Mouse (Mus musculus) frontal cortex, postnatal 36 days (tissue): ENCODE data around the gene Pnpla1.
A peak's percentile ranks its signal among the peaks of the same experiment; 100 is the strongest.

Source experiments
- DNase-seq, 2 experiments: peaks; one replicate each; pipeline ENCODE4 v3.0.0; 2022; ENCODE audit warnings: low spot score in 2 of 2

The Pnpla1 gene

DNA sequence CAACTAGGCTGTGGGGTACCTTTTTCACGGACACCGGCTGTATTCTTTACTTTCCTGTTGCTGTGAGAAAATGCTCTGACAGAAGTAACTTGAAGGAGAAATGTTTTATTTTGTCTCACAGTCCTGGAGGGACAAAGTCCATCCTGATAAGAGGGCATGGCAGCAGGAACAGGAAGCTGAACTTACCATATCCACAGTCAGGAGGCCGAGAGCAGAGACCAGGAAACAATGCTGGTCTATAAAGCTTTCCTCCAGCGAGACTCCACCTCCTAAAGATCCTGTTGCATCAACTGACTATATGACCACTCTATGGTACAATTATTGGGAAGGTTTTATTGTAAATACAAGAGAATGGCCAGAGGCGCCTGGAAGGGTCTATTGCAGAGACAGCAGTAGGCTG, 14.5 kb upstream of the Pnpla1 start:
- DNase-seq: no peak

DNA sequence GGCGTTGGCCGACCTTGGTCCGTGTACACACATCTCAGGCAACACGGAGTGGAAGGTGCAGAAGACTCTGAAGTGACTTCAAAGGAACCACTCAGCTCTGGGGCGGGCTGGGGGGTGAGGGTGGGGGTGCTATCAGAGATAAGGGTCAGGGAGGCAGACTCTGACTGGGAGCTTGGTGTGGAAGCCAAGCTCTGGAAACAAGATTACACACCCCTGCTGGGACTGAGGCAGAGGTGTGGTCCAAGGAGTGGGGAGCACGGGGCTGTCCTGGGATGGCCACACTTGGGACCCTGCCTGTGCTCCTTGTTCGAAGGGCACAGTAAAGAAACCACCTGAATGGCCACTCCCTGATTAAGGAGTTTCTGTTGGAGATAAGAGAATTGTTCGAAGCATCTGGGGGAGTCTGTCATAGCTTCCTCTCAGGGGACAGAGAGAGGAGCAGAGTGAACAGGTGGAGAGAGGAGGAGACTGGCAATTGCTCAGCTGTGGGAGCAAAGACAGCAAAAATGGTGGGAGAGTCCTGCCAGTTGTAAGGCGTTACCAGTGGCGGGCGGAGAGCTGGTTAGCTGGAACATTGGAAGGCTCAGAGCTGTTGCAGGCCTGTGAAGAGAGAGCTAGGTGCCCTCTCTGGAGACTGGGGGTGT, 11.1 kb upstream of the Pnpla1 start:
- no peak for DNase-seq

DNA sequence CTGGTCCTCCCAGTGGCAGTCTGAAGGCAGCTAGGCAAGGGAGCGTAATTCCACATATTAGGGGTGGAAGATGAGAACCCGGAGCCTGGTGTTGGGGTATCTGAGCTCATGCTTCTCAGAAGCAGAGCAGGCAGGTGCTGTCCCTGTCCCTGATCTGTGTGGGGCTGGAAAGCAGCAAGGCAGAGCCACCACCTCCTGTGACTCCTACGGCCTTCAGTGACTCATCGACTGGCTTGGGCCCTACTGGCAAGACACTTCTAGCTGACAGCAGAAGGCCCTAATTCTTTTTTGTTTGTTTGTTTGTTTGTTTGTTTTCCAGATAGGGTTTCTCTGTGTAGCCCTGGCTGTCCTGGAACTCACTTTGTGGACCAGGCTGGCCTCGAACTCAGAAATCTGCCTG, 7.7 kb upstream of the Pnpla1 start:
- no peak for DNase-seq

DNA sequence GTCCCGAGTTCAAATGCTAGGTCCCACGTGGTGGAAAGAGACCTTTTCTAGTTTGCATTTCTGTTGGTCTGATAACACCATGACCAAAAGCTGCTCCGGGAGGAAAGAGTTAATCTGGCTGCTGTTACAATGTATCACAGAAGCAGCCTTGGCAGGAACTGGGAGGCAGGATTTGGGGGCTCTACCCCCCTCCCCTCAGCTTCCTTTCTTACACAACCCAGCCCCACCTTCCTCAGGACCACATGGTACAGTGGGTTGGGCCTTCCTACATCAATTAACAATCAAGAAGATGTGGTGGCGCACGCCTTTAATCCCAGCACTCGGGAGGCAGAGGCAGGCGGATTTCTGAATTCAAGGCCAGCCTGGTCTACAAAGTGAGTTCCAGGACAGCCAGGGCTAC, 3.8 kb upstream of the Pnpla1 start:
- no peak for DNase-seq

DNA sequence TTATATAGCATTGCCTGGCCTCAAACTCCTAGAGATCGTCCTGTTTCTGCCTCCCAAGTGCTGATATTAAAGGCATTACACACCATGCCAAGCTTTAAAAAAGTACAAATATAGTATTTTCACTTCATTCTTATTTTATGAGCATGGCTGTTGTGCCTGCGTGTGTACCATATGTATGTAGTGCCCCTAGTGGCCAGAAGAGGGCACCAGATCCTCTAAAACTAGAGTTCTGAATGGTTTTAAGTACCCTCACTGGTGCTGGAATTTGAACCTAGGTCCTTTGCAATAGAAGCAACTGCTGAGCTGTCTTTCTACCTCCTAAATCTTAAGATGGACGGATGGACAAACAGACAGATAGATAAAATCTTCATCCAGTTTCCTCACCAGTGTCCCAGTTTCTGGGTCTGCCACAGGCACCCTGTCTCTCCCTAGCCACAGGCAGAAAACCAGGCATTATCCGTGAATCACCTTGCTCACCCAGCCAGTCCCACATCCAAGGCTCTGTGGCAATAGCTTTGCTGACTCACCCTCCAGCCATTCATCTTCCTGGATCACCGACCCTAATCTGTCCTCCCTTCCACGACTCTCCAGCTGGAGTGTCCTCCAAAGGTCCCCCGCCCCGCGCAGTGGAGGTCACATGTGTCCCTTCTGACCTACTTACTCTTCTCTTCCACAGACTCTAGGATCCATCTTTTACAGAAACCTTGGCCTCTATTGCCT, 2.9 kb upstream of the Pnpla1 start:
- no peak for DNase-seq

DNA sequence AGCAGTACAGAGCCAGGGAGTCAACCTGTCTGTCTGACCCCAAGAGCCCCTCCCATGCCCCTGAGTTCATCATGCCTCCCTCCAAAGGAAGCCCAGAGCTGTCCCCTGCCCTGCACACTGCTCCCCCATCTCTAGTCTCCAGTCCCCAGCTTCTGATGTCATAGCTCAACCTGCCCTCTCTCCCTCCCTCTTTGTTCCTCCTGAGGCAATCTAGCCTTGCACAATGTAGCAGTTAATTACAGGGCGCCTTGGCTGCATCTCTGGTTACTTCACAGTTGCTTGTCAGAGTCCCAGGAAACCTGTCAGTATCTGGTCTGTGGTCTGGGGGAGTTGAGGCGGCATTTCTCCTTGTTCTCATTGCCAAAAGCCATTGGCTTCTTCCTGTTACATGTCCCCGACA, 2.2 kb upstream of the Pnpla1 start:
- no peak for DNase-seq

DNA sequence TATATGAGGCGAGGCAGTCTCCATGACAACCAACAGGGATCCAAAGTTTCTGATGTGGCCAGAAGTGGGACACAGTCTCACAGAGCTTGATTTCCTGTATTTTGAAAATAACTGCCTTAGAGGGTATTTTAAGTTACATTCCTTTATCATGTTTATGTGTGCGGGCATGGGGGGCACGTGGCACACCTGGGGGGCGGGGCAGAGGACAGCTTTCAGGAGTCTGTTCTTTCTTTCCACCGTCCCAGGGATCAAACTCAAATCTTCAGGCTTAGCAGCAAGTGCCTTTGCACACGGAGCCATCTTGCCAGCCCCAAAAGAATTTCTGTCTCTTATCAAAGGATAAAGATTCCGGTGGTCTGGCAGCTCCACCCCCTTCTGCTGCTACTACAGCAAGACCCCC, 5.7 kb downstream of the Pnpla1 start:
- no peak for DNase-seq

DNA sequence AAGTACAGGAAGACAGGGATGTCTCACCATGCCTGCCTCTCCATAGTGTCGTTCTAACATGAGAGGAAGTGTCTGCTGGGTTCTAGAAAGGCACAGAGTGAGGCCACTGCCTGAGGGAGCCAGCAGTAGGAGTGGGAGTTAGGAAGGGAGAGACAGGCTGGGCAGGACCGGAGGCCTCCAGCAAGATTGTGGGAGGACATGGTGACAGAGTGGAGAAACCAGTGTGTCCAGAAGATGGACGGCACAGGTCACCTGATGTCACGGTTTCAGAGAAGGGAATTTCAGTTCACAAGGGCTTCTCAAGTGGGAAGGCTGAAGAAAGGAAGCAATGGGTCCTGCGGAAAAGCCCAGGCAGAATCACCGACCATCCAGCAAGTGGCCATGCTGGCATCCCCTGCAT, 6.3 kb downstream of the Pnpla1 start:
- no peak for DNase-seq

DNA sequence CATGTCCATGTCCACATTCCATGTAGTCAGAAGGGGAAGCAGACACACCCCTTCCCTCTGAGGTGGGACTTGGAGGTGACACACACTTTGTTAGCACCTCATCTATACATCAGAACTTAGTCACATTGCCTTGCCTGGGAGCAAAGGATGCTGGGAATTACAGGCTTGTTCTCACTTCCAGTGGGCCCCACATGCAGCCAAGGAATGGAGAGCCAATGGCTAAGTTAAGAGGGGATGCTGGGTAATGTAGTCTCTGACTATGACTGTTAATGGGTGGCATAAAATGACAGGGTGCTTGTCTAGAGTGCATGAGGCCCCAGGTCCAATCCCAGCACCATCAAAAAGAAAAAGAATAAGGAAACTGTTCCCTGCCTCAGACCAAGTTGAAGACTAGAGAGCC, 8.7 kb downstream of the Pnpla1 start:
- DNase-seq: no peak

DNA sequence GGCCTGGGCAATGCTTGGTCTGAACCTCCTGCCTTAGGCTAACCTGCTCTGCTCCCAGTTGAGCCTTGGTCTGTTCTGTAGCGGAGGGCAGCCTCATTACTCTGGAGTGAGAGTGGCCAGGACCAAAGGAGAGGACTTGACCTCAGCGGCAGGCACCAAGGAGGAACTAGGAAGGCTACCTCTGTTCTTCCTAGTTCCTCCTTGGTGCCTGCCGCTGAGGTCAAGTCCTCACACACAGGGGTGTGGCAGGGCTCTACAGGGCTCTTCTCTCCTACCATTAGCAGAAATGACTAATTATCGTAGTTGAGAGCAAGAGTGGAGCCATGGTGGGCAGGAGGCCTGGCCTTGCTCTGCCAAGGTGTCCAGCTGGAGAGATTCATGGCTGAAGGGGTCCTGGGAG, 9.2 kb downstream of the Pnpla1 start:
- no peak for DNase-seq

DNA sequence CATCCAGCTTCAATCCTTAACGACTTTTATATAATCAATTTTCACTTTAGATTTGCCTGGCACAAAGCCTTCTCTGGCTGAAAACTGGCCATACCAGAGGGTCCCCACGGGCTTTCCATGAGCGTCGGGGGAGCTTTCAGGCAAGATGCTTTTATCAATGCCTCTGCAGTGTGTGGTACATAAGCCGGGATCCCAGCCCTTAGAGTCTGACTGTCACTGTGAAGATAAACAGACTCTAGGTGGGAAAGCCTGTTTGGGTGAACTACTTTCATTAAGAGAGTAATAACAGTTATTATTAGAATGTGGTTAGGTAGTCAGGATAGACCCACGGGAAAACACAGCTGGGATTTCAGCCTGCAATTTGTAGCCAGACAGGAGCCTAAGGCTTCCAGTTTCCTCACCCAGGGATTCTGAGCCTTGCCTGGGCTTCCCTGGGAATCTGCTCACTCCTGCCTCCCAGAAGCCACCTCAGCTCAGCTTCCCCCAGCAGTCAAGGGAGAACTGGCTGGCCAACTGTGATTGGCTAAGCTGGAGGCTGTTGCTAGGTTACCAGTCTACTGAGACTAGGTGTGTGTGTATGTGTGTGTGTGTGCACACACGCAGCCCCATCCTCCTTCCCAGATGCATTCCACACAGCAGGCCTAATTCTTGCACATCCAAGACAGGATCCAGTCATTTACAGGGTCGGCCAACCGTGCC, 11.3 kb downstream of the Pnpla1 start:
- DNase-seq: peak; percentile 78 to 81

DNA sequence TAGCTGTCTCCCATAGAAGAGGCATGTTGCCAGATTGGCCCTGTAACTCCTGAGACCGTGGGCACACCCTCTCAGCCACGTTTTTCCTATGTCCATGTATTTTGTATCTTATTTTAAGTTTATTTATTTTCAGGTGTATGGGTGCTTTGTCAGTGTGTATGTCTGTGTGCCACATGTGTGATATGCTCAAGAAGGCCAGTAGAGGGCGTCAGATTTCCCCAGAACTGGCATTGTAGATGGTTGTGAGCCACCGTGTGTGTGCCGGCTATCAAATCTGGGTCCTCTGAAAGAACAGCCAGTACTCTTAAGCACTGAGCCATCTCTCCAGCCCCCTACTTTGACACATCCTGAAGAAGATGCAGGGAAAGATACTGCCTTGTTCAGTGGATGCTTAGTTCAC, 12.2 kb downstream of the Pnpla1 start:
- no peak for DNase-seq

DNA sequence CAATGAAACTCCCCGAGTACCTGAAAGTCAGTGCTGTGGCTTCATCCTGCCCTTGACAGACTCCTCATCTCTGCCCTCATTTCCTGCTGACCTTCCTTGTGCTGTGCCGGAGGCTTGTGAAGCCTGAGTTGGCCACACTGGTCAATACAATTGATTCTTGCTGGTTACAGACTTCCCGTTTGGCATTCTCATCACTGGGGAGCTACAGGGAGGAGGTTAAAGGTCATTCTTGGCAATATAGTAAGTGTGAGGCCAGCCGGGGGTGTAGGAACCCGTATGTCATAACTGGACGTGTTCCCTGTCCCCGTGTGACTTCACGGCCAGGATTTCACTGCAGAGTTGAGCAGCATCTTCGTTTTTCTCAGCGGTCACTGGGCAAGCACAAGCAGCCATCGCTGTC, 13.6 kb downstream of the Pnpla1 start:
- no peak for DNase-seq

DNA sequence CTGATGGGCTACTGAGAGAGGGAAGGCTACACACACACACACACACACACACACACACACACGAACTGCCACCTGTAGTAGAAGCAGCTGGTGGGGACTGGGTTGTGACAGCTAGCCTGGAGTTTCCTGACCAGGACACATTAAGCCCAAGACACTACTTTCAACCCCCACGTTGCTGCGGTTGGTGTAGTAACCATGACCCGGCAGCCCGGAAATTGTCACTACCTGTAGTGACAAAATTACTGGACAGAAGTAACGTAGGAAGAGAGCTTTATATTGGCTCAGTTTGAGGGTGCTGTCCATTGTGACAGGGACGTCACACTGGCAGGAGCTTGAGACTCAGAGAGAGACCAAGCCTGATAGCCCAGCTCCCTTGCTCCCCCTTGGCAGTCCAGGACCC, 14.1 kb downstream of the Pnpla1 start:
- DNase-seq: no peak

DNA sequence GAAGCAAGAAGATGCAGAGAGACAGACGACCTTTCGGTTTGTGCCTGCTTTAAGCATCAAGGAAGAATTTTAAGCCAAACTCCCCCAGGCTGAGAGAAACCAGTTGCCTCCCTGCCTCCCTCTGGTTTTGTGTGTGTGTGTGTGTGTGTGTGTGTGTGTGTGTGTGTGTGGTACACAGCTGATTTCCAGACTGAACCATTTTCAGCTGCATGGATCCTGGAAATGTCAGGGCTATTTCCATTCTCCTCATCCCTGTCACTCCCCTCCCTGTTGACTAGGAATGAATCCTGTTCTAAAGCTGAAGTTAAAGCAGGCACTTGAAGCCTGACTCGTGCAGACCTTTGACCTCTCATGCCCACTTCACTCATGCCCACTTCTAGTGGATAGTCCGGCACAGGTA, 16.0 kb downstream of the Pnpla1 start:
- DNase-seq: peak; percentile 30 to 65

DNA sequence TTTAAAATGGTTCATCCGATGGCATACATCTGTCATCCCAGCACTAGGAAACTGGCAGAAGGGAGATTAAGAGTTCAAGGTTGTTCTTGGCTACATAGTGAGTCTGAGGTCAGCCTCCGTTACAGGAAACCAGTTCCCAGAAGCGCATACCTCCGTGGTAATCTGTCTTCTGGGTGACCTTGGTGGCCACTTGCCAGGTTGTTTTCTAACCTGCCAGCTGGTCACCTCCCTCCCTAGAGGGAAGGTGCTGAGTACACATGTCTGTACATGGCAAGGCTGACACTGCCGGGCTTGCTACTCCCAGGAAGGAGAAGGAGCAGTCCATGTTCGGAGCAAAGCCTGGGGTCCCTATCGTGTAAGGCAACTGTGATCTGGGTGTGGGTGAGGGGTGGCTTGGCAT, 16.6 kb downstream of the Pnpla1 start:
- no peak for DNase-seq

DNA sequence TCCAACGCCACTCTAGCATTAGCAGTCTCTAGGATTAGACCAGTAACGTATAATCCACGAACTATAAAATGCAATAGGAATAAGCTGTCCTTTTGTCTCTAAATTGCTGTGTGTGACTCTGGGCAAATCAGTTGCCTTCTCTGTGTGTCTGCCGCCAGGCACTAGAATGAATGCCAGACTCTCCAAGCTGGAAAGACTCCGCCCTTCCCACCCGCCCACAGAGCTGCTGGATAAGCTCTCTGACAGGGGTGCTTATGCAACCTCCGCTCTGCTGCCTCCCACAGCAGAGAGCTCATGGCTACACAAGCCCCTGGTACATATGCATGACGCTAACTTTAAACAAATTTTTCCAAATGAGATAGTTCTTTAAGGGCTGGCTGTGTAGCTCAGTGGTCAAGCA, 17.1 kb downstream of the Pnpla1 start:
- peak; percentile 64 to 75 for DNase-seq

DNA sequence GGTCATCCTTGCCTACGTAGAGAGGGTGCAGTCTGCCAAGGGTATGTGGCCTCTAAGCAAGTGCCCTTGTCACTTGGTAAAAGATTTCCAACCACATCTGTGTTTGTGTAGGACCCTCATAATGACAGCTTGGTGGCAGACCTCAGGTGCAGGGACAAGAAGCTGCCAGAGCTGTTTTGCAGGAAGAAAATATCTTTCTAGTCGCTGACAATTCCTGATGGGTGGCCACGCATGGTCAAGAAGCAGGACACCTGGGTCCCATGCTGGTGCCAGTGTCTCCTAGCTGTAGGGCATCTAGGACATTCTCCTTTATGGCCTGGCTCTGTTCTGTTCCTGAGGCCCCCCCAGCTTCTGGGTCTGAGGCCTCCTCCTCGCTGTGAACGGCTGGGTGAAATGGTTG, 18.1 kb downstream of the Pnpla1 start:
- no peak for DNase-seq

DNA sequence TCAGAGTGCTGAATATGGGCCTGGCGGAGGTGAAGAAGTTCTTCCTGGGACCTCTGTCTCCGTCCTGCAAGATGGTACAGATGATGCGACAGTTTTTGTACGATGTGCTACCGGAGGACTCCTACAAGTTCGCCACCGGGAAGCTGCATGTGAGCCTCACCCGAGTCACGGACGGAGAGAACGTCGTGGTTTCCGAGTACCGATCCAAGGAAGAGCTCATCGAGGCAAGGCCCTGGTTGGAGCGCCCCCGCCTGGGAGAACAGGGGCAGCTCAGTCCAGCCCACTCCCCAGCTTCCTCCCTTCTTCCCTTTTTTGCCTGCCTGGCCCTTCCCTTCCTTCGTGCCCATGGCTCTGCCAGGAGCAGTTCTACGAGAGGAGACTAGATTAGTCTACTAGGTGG, 18.6 kb downstream of the Pnpla1 start:
- peak in 1 of 2 experiments; percentile 36 for DNase-seq

DNA sequence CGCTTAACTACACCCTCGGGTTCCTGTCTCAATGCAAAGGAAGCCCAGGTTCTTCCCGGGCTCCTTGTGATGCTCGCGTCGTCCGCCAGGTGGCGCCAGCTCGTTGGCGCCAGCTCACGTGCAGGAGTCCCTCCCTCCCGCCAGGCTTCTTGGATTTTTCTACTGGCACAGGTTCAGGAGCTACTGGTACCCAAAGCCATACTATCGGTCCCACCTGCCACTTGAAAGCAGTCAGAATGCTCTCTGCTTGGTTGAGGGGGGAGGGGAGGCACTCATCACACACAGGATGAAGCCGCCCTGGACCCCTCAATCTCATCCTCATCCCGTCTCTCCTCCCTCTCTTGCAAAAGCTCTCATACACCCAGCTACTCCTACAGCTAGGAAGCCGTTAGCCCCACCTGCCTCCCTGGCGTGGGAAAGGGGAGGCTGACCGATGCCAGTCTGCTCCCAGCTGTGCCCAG, 21.8 kb downstream of the Pnpla1 start:
- DNase-seq: peak; percentile 71 to 85

DNA sequence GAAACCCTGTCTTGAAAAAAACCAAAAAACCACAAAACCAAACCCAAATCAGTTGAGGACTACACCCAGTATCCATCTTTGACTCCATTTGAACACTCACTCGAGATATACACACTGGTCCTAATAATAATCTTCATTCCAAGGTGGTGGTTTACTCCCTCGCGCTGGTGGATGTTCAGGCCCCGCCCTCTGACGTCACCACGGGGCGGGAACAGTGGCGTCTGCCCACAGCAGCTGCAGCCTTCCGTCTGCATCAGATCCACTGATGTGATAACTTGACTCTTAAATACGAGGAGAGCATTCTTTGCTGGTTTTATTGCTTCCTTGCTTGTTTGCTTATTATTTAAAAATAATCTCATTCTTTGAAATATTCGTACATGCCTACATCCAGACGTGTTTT, 24.1 kb downstream of the Pnpla1 start:
- DNase-seq: peak; percentile 39 to 52

DNA sequence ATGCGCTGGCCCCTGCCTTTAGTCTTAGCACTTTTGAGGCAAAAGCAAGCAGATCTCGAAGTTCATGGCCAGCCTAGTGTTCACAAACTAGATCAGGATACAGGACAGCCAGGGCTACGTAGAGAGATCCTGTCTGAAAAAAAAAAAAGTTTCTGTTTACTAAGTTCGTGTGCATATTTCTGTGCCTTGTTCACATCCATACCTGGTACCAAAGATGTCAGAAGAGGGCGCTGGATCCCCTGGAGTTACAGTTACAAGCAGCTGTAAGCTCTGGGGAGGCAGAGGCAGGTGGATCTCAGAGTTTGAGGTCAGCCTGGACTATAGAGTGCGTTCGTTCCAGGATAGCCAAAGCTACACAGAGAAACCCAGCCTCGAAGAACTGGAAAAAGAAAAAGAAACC, 24.6 kb downstream of the Pnpla1 start:
- no peak for DNase-seq

DNA sequence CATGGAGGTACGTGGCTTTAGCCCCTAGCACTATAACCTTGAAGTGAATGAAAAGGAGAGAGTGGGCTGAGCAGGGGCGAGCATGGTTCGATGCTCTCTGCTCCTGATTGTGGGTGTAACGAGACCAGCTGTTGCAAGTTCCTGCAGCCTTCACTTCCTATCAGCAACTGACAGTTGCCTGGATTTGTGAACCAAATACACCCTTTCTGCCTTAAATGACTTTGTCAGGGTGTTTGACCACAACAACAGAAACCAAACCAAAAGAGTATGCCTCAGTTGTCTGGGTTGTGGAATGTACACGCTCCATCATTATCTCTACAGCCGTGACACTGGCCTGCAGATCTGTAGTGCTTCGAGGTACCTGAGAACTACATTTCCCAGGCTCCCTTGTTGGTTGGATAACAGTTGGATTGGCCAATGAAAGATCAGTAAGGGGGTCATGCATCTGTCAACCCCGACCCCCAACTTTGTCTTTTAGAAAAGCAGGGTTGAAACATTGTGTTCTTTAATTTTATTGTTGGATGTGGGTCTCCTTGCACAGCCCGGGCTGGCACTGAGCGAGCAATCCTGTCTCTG, 25.8 kb downstream of the Pnpla1 start:
- DNase-seq: no peak
